Mouse (Mus musculus) megakaryocyte, adult 5-6 weeks (primary cell): ENCODE data around the gene 3110040M04Rik. TPM values are rescaled to one million over a fixed set of nuclear protein-coding genes. Genes with fewer than 3 reads are reported as not detected.
"Not testable (repeated sequence)": the region's sequence is repeated elsewhere in the genome, so short reads cannot be mapped to it uniquely, and the experiment has no call there.

Source experiments
- ATAC-seq: 2 replicates; pipeline ENCODE4 v1.8.0; 2016; ENCODE audit warnings: mild to moderate bottlenecking, inconsistent platforms; ENCODE audit not compliant: poor library complexity, severe bottlenecking
- total RNA-seq, 2 experiments: library from RNA; stranded (forward) in 1 of 2; stranded (reverse) in 1 of 2; fragments of 153-499, 151-499 nt in 1 of 2; fragments of 221-1000, 200-1000 nt in 1 of 2; gene quantifications; 2 replicates each; pipeline versions ENCODE4 v1.2.3 to v1.2.4; 2015 to 2017

Gene 3110040M04Rik
- total RNA-seq, 2 experiments from 2014 or later = 0.33 TPM; not detected in 1

DNA sequence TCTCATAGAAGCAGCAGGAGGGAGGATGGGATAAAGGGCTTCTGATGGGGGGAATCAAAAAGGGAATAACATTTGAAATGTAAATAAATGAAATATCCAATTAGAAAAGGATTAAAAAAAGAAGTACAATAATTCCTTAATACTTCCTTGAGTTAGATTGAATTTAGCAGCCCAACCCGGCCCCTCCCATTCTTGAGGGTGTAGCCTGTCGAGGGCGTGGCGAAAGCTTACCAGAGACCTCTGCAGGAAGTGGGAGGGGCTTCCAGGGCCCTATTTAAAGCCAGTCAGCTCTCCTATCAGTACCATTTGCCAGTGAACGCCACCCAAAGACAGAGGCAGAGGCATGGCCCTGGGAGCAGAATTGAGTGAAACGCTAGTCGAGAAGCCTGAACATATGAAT is 11.8 kb upstream of the 3110040M04Rik start, which contains the start of gene Gm8947:
Gene Gm8947, plus strand, starts transcription at position 302 of the 400 bp plus-strand sequence.
- not testable (repeated sequence) for ATAC-seq

DNA sequence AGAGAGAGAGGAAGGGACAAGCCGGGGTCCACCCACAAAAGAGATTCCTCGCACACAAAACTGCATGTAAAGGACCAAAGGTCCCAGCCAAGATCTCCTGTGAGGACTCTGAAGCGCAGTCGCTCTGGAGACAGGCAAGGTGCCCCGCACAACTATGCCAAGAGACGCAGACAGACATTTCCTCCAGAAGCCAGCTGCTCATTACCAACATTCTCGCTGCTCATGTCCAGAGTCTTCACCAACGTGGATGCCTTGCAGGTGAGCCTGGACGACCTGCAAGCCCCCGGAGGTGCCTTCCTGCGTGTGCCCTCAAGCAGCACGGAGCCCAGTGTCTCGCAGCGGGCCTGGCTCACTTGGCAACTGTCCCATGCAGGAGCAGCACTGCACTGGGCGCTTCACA is 11.2 kb upstream of the 3110040M04Rik start:
- ATAC-seq = not testable (repeated sequence)

GRCm38 (mm10) chr1:151195986-151196385 is 7.9 kb upstream of the 3110040M04Rik start:
- not testable (repeated sequence) for ATAC-seq

GRCm38 (mm10) chr1:151196690-151197089 is 7.2 kb upstream of the 3110040M04Rik start:
- ATAC-seq = not testable (repeated sequence)

- not testable (repeated sequence) for ATAC-seq
Measured at GRCm38 (mm10) chr1:151198120-151198519, 5.8 kb upstream of the 3110040M04Rik start, which contains the start of gene Gm47995. Gm47995 (plus strand) TSS chr1:151198448.

DNA sequence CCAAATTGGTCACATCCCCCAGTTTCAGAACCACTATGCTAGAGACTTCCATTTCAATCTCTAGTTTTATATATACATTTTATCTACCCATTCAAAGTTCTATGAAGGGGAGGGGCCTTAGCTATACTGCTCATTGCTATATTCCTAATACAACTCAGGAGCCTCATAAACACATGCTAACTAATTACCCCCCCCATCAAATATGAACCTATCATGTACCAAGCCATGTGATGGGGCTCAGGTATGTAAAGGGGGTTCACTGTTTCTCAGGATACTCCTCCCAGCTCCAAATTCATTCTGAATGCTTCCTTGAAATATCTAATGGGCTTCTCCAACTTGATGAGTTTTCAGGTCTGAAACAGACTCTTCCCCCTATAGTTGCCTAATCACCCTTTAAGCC is 3.3 kb upstream of the 3110040M04Rik start:
- ATAC-seq = not testable (repeated sequence)

DNA sequence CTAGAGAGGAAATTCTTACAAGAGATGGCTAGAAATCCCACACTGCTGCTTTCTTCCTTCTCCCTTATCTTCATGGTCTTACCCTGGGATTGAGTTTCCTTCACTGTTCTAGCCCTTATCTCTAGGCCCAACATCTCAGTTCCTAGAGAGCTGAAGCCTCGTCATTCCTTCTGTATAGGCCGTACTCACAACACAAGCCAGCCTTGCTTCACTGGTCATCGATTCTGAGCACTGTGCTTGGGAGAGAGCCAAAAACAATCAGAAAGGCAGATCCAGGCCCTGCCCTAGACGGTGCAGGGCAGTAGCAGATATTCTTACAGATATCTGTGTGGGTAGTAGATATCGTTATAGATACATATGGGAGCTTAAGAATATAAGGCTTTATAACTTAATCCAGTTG is 1.1 kb upstream of the 3110040M04Rik start:
- ATAC-seq = 0 out of 2 replicates have a peak, but pooled peaks have one; percentile 23

GRCm38 (mm10) chr1:151208493-151208892 is 4.6 kb downstream of the 3110040M04Rik start:
- 0 out of 2 replicates have a peak, but pooled peaks have one; percentile 35 for ATAC-seq

- ATAC-seq = not testable (repeated sequence)
Measured at GRCm38 (mm10) chr1:151208944-151209343, 5.0 kb downstream of the 3110040M04Rik start.

DNA sequence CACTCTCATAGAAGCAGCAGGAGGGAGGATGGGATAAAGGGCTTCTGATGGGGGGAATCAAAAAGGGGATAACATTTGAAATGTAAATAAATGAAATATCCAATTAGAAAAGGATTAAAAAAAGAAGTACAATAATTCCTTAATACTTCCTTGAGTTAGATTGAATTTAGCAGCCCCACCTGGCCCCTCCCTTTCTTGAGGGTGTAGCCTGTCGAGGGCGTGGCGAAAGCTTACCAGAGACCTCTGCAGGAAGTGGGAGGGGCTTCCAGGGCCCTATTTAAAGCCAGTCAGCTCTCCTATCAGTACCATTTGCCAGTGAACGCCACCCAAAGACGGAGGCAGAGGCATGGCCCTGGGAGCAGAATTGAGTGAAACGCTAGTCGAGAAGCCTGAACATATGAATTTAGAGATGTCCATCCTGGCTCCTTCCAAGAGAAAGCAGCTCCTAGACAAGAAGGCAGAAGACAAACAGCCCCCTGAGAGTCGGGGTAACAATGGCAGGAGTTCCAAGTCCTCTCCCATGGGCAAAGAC is 6.0 kb downstream of the 3110040M04Rik start, which contains the start of gene Gm47996:
Gene Gm47996, plus strand, starts transcription at position 308 of the 532 bp plus-strand sequence.
- 0 out of 2 replicates have a peak, but pooled peaks have one; percentile 38 for ATAC-seq

- ATAC-seq = not testable (repeated sequence)
Measured at GRCm38 (mm10) chr1:151211666-151212065, 7.7 kb downstream of the 3110040M04Rik start.

- peak; percentile 77 for ATAC-seq
Measured at GRCm38 (mm10) chr1:151214862-151215261, 10.9 kb downstream of the 3110040M04Rik start.

DNA sequence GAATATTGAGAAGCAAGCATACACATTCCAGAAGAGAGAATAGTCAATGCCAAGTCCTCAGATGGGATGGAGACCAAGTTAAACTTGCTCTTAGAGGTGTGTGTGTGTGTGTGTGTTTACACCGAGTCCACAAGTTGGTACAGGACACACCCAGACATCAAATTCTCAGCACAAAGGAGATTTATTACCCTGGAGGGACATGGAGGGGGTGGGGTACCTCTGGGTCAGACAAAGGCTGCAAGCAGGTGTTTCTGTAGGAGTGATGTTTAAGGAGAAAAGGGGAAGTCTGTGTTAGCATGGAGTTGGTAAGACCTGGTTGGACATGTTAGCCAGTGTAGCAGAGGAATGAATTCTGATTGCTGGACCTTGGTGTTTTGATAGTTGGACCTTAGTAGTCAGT is 12.1 kb downstream of the 3110040M04Rik start:
- ATAC-seq = no peak

- no peak for ATAC-seq
Measured at GRCm38 (mm10) chr1:151216417-151216816, 12.5 kb downstream of the 3110040M04Rik start.

GRCm38 (mm10) chr1:151219045-151219444 is 15.1 kb downstream of the 3110040M04Rik start:
- peak; percentile 54 for ATAC-seq

- no peak for ATAC-seq
Measured at GRCm38 (mm10) chr1:151220098-151220497, 16.2 kb downstream of the 3110040M04Rik start.

- no peak for ATAC-seq
Measured at GRCm38 (mm10) chr1:151222561-151223267, 18.8 kb downstream of the 3110040M04Rik start.

- ATAC-seq = no peak
Measured at GRCm38 (mm10) chr1:151223377-151223776, 19.5 kb downstream of the 3110040M04Rik start.

DNA sequence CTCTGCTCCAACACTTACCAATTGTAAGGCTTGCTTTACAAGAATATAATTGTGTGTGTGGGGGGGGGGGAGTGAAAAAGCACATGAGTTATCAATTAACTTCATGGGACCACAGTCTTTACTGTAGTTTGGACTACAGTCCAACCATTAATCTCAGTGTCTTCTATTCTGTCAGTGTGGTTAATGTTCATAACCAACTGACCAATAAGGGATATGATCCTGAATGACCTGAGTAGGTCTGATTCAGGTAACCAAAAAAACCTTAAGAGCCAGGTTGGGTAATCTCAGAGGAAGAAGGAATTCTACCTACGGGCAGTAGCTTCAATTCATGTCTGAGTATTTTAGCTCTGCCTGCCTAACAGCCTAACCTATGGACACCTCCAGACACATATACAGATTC is 20.6 kb downstream of the 3110040M04Rik start:
- no peak for ATAC-seq

- ATAC-seq = no peak
Measured at GRCm38 (mm10) chr1:151227506-151227905, 23.6 kb downstream of the 3110040M04Rik start.

- peak; percentile 83 for ATAC-seq
Measured at GRCm38 (mm10) chr1:151228320-151228989, 24.5 kb downstream of the 3110040M04Rik start.
